Mouse (Mus musculus) cerebellum, adult 2 months (tissue): ENCODE measurements around the gene C1s1.

Experiments
- CTCF ChIP-seq: fragments of 200-500 bp; IDR thresholded peaks from 2 replicates; pipeline ENCODE4 v1.5.1; 2011; ENCODE audit warnings: low read depth, mild to moderate bottlenecking, control low read depth, low read length, moderate library complexity, borderline replicate concordance; ENCODE audit not compliant: insufficient read depth
- POLR2A ChIP-seq: fragments of 200-500 bp; IDR thresholded peaks from 2 replicates; pipeline ENCODE4 v1.6.1; 2011; ENCODE audit warnings: low read length, control low read depth, borderline replicate concordance; ENCODE audit not compliant: insufficient read depth

DNA sequence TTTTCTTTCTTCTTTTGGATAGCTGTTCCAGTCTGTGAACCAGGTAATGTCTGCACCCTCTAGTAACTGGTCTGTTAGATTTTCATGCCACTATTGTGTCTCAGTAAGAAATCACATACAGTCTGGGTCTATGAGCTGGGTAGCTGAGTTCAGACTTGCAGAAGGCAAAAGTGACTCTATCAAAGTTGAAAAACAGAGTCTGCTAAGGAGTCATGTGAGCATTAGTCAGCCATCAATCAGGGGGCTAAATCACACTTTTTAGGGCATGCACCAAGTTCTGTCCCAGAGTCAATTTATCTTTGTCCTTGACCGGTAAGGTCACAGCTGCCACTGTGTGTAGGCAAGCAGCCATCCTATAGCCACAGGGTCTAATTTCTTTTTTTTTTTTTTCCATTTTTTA lies 40.1 kb upstream of the C1s1 start:
- no peak for TF ChIP-seq CTCF
- TF ChIP-seq POLR2A: no peak
